17 mouse cellular contexts compared by ENCODE assay signal in genomic region chr10:117522373-117522772, GRCm38 (mm10).
"Had no signal": no experiment of that assay in that cellular context is flagged by ENCODE, and none has a peak within 500 bp of the region (broad histone marks: within the 10 kb centered on the region; RNA-seq: fewer than 3 reads in every experiment).

No protein-coding gene starts in this region.

- H3K27ac ChIP-seq: midbrain, embryonic 10.5 days; midbrain, embryonic 12.5 days; neural tube, embryonic 13.5 days; neural tube, embryonic 15.5 days had no signal

- H3K4me2 ChIP-seq: lung, embryonic 14.5 days; midbrain, embryonic 12.5 days; neural tube, embryonic 13.5 days; neural tube, embryonic 15.5 days had no signal

- ATAC-seq: midbrain, embryonic 16.5 days had no signal

- DNase-seq: lung, postnatal 10 days; lung, postnatal 4 days; midbrain, embryonic 14.5 days; retina, postnatal 1 day; right cerebral cortex, postnatal 25 days; right cerebral cortex, postnatal 4 days; spleen, adult 18-20 months; thymus, adult 2 months; thymus, postnatal 25 days; thymus, postnatal 4 days had no signal

- H3K4me1 ChIP-seq: midbrain, embryonic 12.5 days had no signal

- H3K9ac ChIP-seq: lung, embryonic 14.5 days; midbrain, embryonic 12.5 days; neural tube, embryonic 13.5 days; neural tube, embryonic 15.5 days had no signal

- H3K9me3 ChIP-seq: midbrain, embryonic 10.5 days; midbrain, embryonic 12.5 days; neural tube, embryonic 13.5 days; neural tube, embryonic 15.5 days had no signal

- H3K27me3 ChIP-seq: midbrain, embryonic 12.5 days; neural tube, embryonic 13.5 days; neural tube, embryonic 15.5 days had no signal

- H3K36me3 ChIP-seq: midbrain, embryonic 10.5 days; midbrain, embryonic 12.5 days; neural tube, embryonic 13.5 days; neural tube, embryonic 15.5 days had no signal

- H3K4me3 ChIP-seq: midbrain, embryonic 10.5 days; midbrain, embryonic 12.5 days; myocyte; neural tube, embryonic 13.5 days; neural tube, embryonic 15.5 days had no signal
